Mouse (Mus musculus) megakaryocyte, embryonic 14.5 days (primary cell): ENCODE data around the gene Rbx1.

Experiments used
- FLI1 ChIP-seq: IDR thresholded peaks from 2 replicates; pipeline ENCODE4 v1.6.1; 2012; ENCODE audit warnings: low read length, inconsistent platforms, mixed read lengths
- GATA1 ChIP-seq: IDR thresholded peaks from 3 replicates; pipeline ENCODE4 v1.6.1; 2012; ENCODE audit warnings: mixed read lengths, low read length, inconsistent platforms, borderline replicate concordance

DNA sequence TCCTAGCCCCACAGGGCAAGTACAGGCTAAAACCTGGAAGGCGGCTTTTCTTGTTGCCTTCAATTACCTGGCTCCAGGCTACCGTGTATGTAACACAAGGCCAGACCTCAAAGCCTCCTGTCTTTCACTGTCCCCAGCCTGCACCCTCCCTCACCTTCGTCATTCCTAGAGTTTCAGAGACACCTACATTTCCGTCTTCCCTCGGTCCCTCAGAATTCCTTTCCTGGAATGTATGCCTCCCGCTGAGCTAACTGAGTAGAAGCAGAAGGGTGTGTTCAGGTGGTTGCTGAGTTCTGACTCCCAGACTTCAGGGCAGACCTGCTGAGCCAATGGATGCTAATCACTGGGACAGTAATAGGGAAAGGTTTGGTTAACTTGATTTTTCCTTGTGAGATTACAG lies 51.9 kb downstream of the Rbx1 start:
- TF ChIP-seq GATA1 (no peak), FLI1 (no peak)
